Mouse (Mus musculus): ENCODE results near the gene Asb11. TPM values are rescaled to one million over a fixed set of nuclear protein-coding genes. Genes with fewer than 3 reads are reported as not detected.
A peak's percentile ranks its signal among the peaks of the same experiment; 100 is the strongest.

Gene Asb11
- polyA plus RNA-seq, 1 experiment from 2014 or later, result not detected

GRCm38 (mm10) chrX:164459205-164459878, 22.5 kb downstream of the Asb11 start:
- Histone ChIP-seq H3K4me1 (ENCODE audit: insufficient read depth) (no peaks in the 10 kb centered on the region), H3K4me2 (no peak overlapping the region), H3K27me3 (ENCODE audit: insufficient read depth, low read length) (no peaks in the 10 kb centered on the region), H3K4me3 (ENCODE audit: low read depth, low read length) (no peak overlapping the region), H3K36me3 (ENCODE audit: insufficient read depth) (no peaks in the 10 kb centered on the region), H3K27ac (ENCODE audit: low read depth) (no peak overlapping the region), H3K9ac (no peak overlapping the region), H3K9me3 (ENCODE audit: low read depth, low read length) (no peaks in the 10 kb centered on the region)
- no peak for TF ChIP-seq CTCF (IDR thresholded peaks at IDR 0.05; ENCODE audit: low read depth)
- ATAC-seq (ENCODE audit: insufficient read depth) (no peak), DNase-seq (no peak)
- 59% methylated on average over 6 of the region's 6 CpGs for WGBS

- Histone ChIP-seq H3K4me1 (ENCODE audit: insufficient read depth) (no peaks in the 10 kb centered on the region), H3K36me3 (ENCODE audit: insufficient read depth) (no peaks in the 10 kb centered on the region), H3K4me2 (no peak overlapping the region), H3K27me3 (ENCODE audit: insufficient read depth, low read length) (no peaks in the 10 kb centered on the region), H3K4me3 (ENCODE audit: low read depth, low read length) (no peak overlapping the region), H3K27ac (ENCODE audit: low read depth) (no peak overlapping the region), H3K9ac (no peak overlapping the region), H3K9me3 (ENCODE audit: low read depth, low read length) (no peaks in the 10 kb centered on the region)
- no peak for ATAC-seq (ENCODE audit: insufficient read depth)
- DNase-seq, result no peak
- 49% methylated on average over 2 of the region's 2 CpGs for WGBS
- TF ChIP-seq CTCF (IDR thresholded peaks at IDR 0.05; ENCODE audit: low read depth), result no peak
Measured at GRCm38 (mm10) chrX:164502258-164502657, 65.5 kb downstream of the Asb11 start.

- H3K4me3 ChIP-seq (ENCODE audit: low read depth, low read length), result no peak within 1 kb of the TSS
- no peaks in the 10 kb centered on the region for H3K36me3 ChIP-seq (ENCODE audit: insufficient read depth)
- H3K4me1 ChIP-seq (ENCODE audit: insufficient read depth), result no peaks in the 10 kb centered on the region
- H3K9me3 ChIP-seq (ENCODE audit: low read depth, low read length), result no peaks in the 10 kb centered on the region
- 47% methylated on average over 10 of the region's 10 CpGs for WGBS
- no peak within 1 kb of the TSS for H3K9ac ChIP-seq
- ATAC-seq (ENCODE audit: insufficient read depth) (no peak), DNase-seq (no peak)
- no peak within 1 kb of the TSS for H3K4me2 ChIP-seq
- no peak for TF ChIP-seq CTCF (IDR thresholded peaks at IDR 0.05; ENCODE audit: low read depth)
- H3K27ac ChIP-seq (ENCODE audit: low read depth), result no peak within 1 kb of the TSS
- no peaks in the 10 kb centered on the region for H3K27me3 ChIP-seq (ENCODE audit: insufficient read depth, low read length)
Measured at GRCm38 (mm10) chrX:164505709-164506498, 69.1 kb downstream of the Asb11 start, which contains the start of gene Asb9. Gene Asb9, plus strand, starts transcription at chrX:164506327.

- Histone ChIP-seq H3K4me1 (ENCODE audit: insufficient read depth) (no peaks in the 10 kb centered on the region), H3K36me3 (ENCODE audit: insufficient read depth) (no peaks in the 10 kb centered on the region), H3K4me2 (no peak overlapping the region), H3K9me3 (ENCODE audit: low read depth, low read length) (no peaks in the 10 kb centered on the region), H3K9ac (no peak overlapping the region), H3K4me3 (ENCODE audit: low read depth, low read length) (no peak overlapping the region), H3K27ac (ENCODE audit: low read depth) (no peak overlapping the region), H3K27me3 (ENCODE audit: insufficient read depth, low read length) (no peaks in the 10 kb centered on the region)
- no peak for DNase-seq
- WGBS, result 83% methylated on average over 4 of the region's 4 CpGs
- ATAC-seq (ENCODE audit: insufficient read depth), result no peak
- TF ChIP-seq CTCF (IDR thresholded peaks at IDR 0.05; ENCODE audit: low read depth), result no peak
Measured at GRCm38 (mm10) chrX:164507068-164507467, 70.3 kb downstream of the Asb11 start.

- no peak for TF ChIP-seq CTCF (IDR thresholded peaks at IDR 0.05; ENCODE audit: low read depth)
- Histone ChIP-seq H3K4me1 (ENCODE audit: insufficient read depth) (no peaks in the 10 kb centered on the region), H3K9ac (no peak overlapping the region), H3K4me3 (ENCODE audit: low read depth, low read length) (no peak overlapping the region), H3K4me2 (no peak overlapping the region), H3K27ac (ENCODE audit: low read depth) (no peak overlapping the region), H3K27me3 (ENCODE audit: insufficient read depth, low read length) (no peaks in the 10 kb centered on the region), H3K36me3 (ENCODE audit: insufficient read depth) (no peaks in the 10 kb centered on the region), H3K9me3 (ENCODE audit: low read depth, low read length) (no peaks in the 10 kb centered on the region)
- WGBS, result 34% methylated on average over 3 of the region's 3 CpGs
- ATAC-seq (ENCODE audit: insufficient read depth), result peak; percentile 85; the same call in 1 of the 2 replicates
- peak; percentile 63 for DNase-seq
Measured at GRCm38 (mm10) chrX:164508728-164509127, 71.9 kb downstream of the Asb11 start.

Other genes with a start within 250 kb of the Asb11 start
- 0.66 and 1.1 TPM in 2 replicates for gene Bmx, start 178.8 kb upstream of the Asb11 start, polyA plus RNA-seq (2014; fragmentation: Nextera tagmentation; extraction: Ambion mirVana)
- 15.1 and 15.9 TPM in 2 replicates for gene Pir, start 167.6 kb upstream of the Asb11 start, polyA plus RNA-seq (2014; fragmentation: Nextera tagmentation; extraction: Ambion mirVana)
- 40.1 and 45.0 TPM in 2 replicates for gene Vegfd, start 63.6 kb upstream of the Asb11 start, polyA plus RNA-seq (2014; fragmentation: Nextera tagmentation; extraction: Ambion mirVana)
- 21.3 and 23.3 TPM in 2 replicates for gene Piga, start 17.2 kb upstream of the Asb11 start, polyA plus RNA-seq (2014; fragmentation: Nextera tagmentation; extraction: Ambion mirVana)
- gene Asb9, start 69.3 kb downstream of the Asb11 start, polyA plus RNA-seq (2014; fragmentation: Nextera tagmentation; extraction: Ambion mirVana), result not detected in 2 replicates